Mouse (Mus musculus) midbrain, embryonic 16.5 days (tissue): ENCODE measurements around the gene Crlf1. TPM values are rescaled to one million over a fixed set of nuclear protein-coding genes. Genes with fewer than 3 reads are reported as not detected.

Source experiments
- ATAC-seq: fragments of 200-750 bp; cut with Nextera tagmentation; 2 replicates; pipeline ENCODE4 v1.8.0; 2017; ENCODE audit warnings: moderate TSS enrichment
- H3K27ac ChIP-seq: fragments of 300-500 bp; sonication (generic); 2 replicates; pipeline ENCODE4 v1.5.1; 2014; ENCODE audit warnings: mild to moderate bottlenecking, low read length, mixed read lengths
- H3K27me3 ChIP-seq: fragments of 300-500 bp; sonication (generic); 2 replicates; pipeline ENCODE4 v1.6.1; 2014; ENCODE audit warnings: low read depth, low read length, mixed read lengths; ENCODE audit not compliant: control insufficient read depth, insufficient read depth
- H3K36me3 ChIP-seq: fragments of 300-500 bp; sonication (generic); 2 replicates; pipeline ENCODE4 v1.6.1; 2014; ENCODE audit warnings: mild to moderate bottlenecking, low read length, moderate library complexity, mixed read lengths; ENCODE audit not compliant: control insufficient read depth, insufficient read depth
- H3K4me1 ChIP-seq: fragments of 300-500 bp; sonication (generic); 2 replicates; pipeline ENCODE4 v1.6.1; 2014; ENCODE audit warnings: mild to moderate bottlenecking, low read length, mixed read lengths; ENCODE audit not compliant: control insufficient read depth, insufficient read depth
- H3K4me2 ChIP-seq: fragments of 300-500 bp; sonication (generic); 2 replicates; pipeline ENCODE4 v1.6.1; 2014; ENCODE audit warnings: mild to moderate bottlenecking, low read length, mixed read lengths
- H3K4me3 ChIP-seq: fragments of 300-500 bp; sonication (generic); 2 replicates; pipeline ENCODE4 v1.5.1; 2014; ENCODE audit warnings: low read depth, mild to moderate bottlenecking, low read length, moderate library complexity, mixed read lengths
- H3K9ac ChIP-seq: fragments of 300-500 bp; sonication (generic); 2 replicates; pipeline ENCODE4 v1.6.1; 2014; ENCODE audit warnings: low read depth, low read length, mixed read lengths
- H3K9me3 ChIP-seq: fragments of 300-500 bp; sonication (generic); replicated peaks from 2 replicates; pipeline ENCODE4 v1.6.1; 2014; ENCODE audit warnings: mild to moderate bottlenecking, low read length, mixed read lengths; ENCODE audit not compliant: control insufficient read depth, poor library complexity, severe bottlenecking
- WGBS: fragments of 180-500 bp; shearing (Covaris S2); extraction: QIAGEN DNeasy Blood & Tissue Kit; methylation state at CpG from one replicate; pipeline ENCODE4 v1.1.7; 2014; 5-methylcytosine and 5-hydroxymethylcytosine counted together
- polyA plus RNA-seq: library from polyadenylated mRNA; unstranded; fragments of >200 nt; fragmentation: Nextera tagmentation; extraction: Ambion mirVana; gene quantifications from 2 replicates; pipeline ENCODE4 v1.2.1, GENCODE M21; 2015

Gene Crlf1
- polyA plus RNA-seq, 1 experiment from 2014 or later, result 6.3 TPM

DNA sequence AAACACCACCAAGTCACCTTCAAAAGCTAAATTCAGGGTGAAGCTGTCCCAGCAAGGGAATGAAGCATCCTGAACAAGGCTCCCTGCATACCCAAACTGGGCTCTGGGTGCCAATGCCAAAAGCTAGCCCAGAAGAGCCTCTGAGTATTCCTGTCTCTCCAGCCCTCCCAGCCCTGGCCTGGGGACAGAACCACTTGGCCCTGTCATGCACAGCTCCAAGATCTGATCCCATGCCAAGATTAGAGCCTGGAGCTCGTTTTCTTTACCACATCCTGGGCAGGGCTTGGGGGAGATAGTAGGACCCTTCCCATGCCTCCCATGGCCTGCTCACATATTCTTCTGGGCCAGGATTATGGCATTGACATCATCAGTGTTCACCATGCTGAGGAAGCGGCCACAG lies 26.6 kb downstream of the Crlf1 start:
- Histone ChIP-seq H3K4me3 (no peak overlapping the region), H3K27ac (no peak overlapping the region), H3K36me3 (0 out of 2 replicates have a peak, but pooled peaks cover 6% of the 10 kb centered on the region), H3K4me1 (peaks cover 6% of the 10 kb centered on the region), H3K9me3 (no peaks in the 10 kb centered on the region), H3K9ac (no peak overlapping the region), H3K27me3 (no peaks in the 10 kb centered on the region), H3K4me2 (no peak overlapping the region)
- ATAC-seq, result no peak
- WGBS, result 58% methylated on average over 2 of the region's 2 CpGs

DNA sequence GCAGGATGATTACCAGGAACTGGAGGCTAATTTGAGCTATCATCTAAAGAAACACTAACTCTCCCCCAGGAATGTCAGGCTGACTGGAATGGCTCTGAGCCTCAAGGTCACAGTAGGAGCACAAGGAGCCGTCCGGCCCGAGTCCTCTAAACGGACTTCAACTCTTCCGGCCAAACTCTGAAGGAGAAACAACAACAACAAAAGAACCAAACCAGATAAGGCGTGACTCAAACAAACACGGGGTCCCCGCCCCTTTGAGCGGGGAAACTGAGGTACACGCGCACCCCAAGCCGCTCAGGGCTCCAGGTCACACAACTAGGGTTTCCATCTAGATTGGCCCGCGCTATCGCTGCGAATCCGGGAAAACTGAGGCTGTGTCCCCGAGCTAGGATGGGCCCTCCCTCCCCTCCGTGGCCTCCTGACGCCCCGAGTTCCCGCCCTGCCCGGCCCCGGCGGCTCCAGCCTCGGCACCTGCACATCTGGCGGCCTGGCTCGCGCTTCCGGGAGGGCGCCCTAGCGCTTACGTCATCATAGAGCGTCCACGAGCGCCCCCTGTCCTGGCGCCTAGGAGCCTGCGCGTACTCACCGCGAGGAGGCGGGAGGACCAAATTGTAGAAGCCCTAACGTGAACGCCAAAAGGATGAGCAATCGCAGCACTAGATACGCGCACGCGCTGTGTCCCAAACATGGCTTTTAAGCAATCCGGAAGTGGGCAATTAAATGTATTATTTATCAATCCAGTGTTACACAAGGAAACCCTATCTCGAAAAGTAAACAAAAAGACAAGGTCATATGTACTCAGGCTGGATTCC lies 29.8 kb downstream of the Crlf1 start:
- peaks cover 10% of the 10 kb centered on the region for H3K4me1 ChIP-seq
- H3K9ac ChIP-seq, result peak overlapping the region; percentile 90
- no peaks in the 10 kb centered on the region for H3K9me3 ChIP-seq
- ATAC-seq, result peak; percentile 88
- H3K27me3 ChIP-seq, result no peaks in the 10 kb centered on the region
- H3K4me2 ChIP-seq, result peak overlapping the region; percentile 85
- WGBS, result under 1% methylated on average over 48 of the region's 51 CpGs
- H3K4me3 ChIP-seq, result peak overlapping the region; percentile 74
- 0 out of 2 replicates have a peak, but pooled peaks cover 3% of the 10 kb centered on the region for H3K36me3 ChIP-seq
- peak overlapping the region; percentile 87 for H3K27ac ChIP-seq

DNA sequence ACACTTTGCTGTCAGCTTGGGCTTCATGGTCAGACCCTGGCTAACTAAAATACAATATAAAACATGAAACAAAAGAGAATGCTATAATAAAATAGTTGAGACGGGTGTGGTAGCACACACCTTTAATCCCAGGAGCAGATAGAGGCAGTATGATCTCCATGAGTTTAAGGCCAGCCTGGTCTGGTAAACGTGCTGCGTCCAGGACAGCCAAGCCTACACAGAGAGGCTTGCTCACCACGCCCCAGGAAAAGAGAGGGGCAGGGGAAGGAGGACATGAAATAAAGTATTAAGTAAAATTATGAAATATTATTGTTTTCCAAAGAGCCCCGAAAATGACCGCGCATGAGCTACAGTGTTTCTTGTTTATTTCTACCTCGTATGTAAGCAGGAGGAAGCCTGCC lies 34.2 kb downstream of the Crlf1 start:
- Histone ChIP-seq H3K9ac (peak overlapping the region; percentile 97), H3K27ac (peak overlapping the region; percentile 93), H3K27me3 (no peaks in the 10 kb centered on the region), H3K4me2 (peak overlapping the region; percentile 61), H3K9me3 (no peaks in the 10 kb centered on the region), H3K4me1 (peaks cover 20% of the 10 kb centered on the region), H3K4me3 (peak overlapping the region; percentile 81), H3K36me3 (peaks cover 14% of the 10 kb centered on the region)
- peak; percentile 15; the same call in 1 of the 2 replicates for ATAC-seq
- 3% methylated on average over 8 of the region's 8 CpGs for WGBS

DNA sequence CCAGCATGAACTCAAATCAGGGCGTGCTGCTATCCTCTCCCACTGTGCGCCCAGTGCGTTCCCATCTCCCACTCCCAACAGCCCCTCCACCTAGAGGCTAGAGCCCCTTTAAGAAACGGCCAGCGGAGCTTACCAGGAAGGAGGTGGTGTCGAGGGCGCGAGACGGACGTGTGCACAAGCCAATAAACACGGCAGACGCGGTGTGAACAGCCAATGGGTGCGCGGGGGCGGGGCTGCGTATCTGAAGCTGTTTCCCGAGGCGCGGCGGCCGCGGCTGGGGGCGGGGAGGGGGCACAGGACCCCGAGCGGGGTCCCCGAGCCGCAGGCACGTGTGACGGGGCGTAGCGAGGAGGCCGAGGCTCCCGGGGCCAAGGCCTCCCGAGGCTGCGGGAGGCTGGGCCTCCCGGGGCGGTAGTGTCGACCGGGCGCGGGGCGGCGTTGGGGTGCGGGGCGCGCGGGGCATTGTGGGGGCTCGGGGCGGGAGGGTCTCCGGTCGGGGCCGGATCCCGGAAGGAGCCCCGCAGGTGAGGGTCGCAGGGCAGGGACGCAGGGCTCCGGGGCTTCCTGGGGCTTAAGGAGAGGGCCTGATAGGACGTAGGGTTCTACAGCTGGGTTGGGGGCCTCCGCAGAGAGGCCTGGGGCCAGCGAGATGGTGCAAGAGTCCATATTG lies 34.7 kb downstream of the Crlf1 start, which contains the start of the genes Fkbp8 and Kxd1:
TSS of gene Fkbp8 (plus strand) at position 213 of the 670 bp plus-strand sequence.
TSS of gene Kxd1 (minus strand) at position 445 of the 670 bp plus-strand sequence.
- Histone ChIP-seq H3K4me2 (peak within 1 kb of the TSS; percentile 75), H3K9me3 (no peaks in the 10 kb centered on the region), H3K27me3 (no peaks in the 10 kb centered on the region), H3K27ac (peak within 1 kb of the TSS; percentile 93), H3K4me3 (peak within 1 kb of the TSS; percentile 81), H3K9ac (peak within 1 kb of the TSS; percentile 97), H3K36me3 (peaks cover 19% of the 10 kb centered on the region), H3K4me1 (peaks cover 16% of the 10 kb centered on the region)
- under 1% methylated on average over 34 of the region's 61 CpGs for WGBS
- peak; percentile 93 for ATAC-seq

DNA sequence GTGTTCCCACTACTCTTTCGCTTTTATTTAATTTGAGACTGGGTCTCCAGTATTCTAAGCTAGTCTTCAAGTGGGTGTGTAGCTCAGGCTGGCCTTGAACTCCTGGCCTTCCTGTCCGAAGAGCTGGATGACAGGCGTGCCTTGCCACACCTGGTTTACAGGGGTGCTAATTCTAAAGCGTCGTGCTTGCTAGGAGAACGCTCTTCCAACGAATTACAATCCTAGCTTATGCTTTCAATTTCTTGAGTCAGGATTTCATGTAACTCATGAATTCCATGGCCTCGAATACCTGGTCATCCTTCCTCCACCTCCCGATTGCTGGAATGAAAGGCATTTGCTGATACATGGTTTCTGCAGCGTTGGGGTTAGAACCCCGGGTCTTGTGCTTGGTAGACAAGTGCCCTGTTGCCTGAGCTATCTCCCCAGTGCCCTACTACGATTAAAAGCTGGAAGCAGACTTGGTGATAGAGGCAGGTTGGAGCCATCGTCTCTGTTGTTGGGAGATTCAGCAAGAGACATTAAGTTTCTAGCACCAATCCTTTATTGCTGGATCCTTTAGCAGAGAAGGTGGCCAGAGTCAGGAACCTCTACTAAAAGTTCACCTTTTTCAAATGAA lies 35.3 kb downstream of the Crlf1 start:
- Histone ChIP-seq H3K9ac (peak overlapping the region; percentile 97), H3K4me1 (peaks cover 16% of the 10 kb centered on the region), H3K36me3 (peaks cover 21% of the 10 kb centered on the region), H3K4me3 (peak overlapping the region; percentile 81), H3K27me3 (no peaks in the 10 kb centered on the region), H3K27ac (peak overlapping the region; percentile 93), H3K9me3 (no peaks in the 10 kb centered on the region), H3K4me2 (peak overlapping the region; percentile 75)
- no peak; the same call in 1 of the 2 replicates for ATAC-seq
- WGBS, result 38% methylated on average over 13 of the region's 13 CpGs

DNA sequence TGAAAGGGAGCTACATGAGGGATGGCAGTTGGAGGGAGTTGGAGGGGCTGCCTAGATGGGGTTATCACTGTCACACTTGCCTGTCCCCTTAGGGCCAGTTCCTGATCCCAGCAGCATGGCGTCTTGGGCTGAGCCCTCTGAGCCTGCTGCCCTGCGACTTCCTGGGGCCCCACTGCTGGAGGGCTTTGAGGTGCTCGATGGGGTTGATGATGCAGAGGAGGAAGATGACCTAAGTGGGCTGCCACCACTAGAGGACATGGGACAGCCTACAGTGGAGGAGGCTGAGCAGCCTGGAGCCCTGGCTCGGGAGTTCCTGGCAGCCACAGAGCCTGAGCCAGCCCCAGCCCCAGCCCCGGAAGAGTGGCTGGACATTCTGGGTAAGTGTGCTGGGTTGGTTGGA lies 36.3 kb downstream of the Crlf1 start:
- Histone ChIP-seq H3K36me3 (peaks cover 26% of the 10 kb centered on the region), H3K4me1 (peaks cover 16% of the 10 kb centered on the region), H3K9ac (no peak overlapping the region), H3K27me3 (no peaks in the 10 kb centered on the region), H3K4me2 (no peak overlapping the region), H3K27ac (no peak overlapping the region), H3K4me3 (no peak overlapping the region), H3K9me3 (no peaks in the 10 kb centered on the region)
- no peak for ATAC-seq
- 87% methylated on average over 5 of the region's 5 CpGs for WGBS

DNA sequence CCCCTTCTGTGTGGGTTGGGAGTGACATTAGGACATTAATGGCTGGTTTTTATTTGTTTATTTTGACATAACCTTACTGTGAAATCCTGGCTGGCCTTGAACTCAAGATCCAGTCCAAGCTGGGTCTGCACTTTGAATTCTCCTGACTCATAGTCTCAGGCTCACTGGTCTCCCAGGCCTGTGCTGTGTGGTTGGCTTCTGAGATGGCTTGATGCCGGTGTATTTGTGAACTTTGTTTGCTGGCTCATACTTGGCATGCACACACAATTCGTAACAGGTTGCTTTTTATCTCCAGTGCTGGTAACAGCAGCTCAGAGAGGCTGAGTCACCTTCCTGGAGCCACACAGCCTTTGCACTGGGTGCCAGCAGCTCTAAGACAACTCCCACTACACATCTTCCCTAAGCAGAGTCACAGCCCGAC lies 36.8 kb downstream of the Crlf1 start:
- H3K36me3 ChIP-seq, result peaks cover 27% of the 10 kb centered on the region
- H3K9me3 ChIP-seq, result no peaks in the 10 kb centered on the region
- H3K27ac ChIP-seq, result no peak overlapping the region
- no peak overlapping the region for H3K4me3 ChIP-seq
- 97% methylated on average over 3 of the region's 3 CpGs for WGBS
- H3K9ac ChIP-seq, result no peak overlapping the region
- no peaks in the 10 kb centered on the region for H3K27me3 ChIP-seq
- H3K4me2 ChIP-seq, result no peak overlapping the region
- peaks cover 16% of the 10 kb centered on the region for H3K4me1 ChIP-seq
- no peak for ATAC-seq

DNA sequence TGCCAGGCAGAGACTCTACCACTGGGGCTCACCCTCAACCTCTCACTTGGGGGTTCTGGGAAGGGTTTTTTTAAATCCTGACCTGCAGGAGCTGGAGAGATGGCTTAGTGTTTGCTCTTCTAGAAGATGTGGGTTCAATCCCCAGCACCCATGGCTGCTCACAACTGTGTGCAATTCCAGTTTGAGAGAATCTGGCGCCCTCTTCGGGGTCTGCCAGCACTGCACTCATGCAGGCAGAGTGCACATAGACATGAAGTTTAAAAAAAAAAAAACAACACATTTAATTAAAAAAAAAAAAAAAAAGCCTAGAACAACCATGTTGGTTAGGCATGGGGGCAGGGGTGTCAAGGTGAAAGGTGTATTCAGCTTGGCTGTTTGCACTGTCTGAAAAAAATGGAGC lies 37.4 kb downstream of the Crlf1 start:
- peaks cover 29% of the 10 kb centered on the region for H3K36me3 ChIP-seq
- H3K9ac ChIP-seq, result no peak overlapping the region
- WGBS, result 89% methylated on average over 2 of the region's 2 CpGs
- no peak overlapping the region for H3K4me3 ChIP-seq
- no peaks in the 10 kb centered on the region for H3K9me3 ChIP-seq
- peaks cover 16% of the 10 kb centered on the region for H3K4me1 ChIP-seq
- H3K27ac ChIP-seq, result no peak overlapping the region
- ATAC-seq, result no peak
- no peak overlapping the region for H3K4me2 ChIP-seq
- no peaks in the 10 kb centered on the region for H3K27me3 ChIP-seq
